Mouse (Mus musculus): ENCODE measurements around the gene Uba7.

Uba7 gene

DNA sequence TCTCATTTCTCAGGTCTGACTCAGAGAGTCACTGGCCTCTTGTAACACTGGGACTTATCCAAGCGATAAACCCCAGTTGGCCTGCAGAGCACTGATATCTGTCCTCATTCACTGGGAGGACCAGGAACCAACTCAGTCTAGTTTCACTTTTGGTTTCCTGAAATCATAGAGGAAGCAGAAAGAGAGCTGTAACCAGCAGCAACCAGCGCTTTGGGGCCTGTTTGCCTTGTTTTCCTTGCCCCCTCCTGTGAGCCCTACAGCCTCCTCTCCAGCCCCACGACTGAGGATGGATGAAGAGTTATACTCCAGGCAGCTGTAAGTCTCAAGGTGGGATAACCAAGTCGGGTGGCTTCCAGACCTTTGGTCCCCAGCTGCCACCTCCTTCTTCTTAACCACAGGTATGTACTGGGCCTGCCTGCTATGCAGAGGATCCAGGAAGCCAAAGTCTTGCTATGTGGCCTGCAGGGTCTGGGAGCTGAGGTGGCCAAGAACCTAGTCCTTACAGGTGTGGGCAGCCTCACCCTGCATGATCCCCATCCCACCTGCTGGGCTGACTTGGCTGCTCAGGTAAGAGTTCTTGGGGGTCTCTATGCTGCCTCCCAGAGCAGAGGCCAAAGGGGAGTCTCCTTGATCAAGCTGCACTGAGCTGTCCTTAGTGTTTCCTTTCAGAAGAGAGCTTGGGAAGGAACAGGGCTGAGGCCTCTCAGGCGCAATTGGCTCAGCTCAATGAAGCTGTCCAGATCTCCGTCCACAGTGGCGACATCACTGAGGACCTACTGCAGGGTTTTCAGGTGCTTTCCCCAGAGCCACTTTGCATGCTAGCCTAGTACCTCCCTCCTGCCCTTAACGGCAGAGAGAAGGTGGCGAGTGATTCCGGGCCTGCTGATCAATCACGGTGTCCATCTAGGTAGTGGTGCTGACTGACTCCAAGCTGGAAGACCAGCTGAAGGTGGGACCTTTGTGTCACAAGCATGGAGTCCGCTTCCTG is at the start of gene Uba7:
Uba7 (plus strand) TSS at position 107 of the 988 bp plus-strand sequence.
- DNase-seq (ENCODE audit: low read depth, low spot score), result peak; percentile 82

DNA sequence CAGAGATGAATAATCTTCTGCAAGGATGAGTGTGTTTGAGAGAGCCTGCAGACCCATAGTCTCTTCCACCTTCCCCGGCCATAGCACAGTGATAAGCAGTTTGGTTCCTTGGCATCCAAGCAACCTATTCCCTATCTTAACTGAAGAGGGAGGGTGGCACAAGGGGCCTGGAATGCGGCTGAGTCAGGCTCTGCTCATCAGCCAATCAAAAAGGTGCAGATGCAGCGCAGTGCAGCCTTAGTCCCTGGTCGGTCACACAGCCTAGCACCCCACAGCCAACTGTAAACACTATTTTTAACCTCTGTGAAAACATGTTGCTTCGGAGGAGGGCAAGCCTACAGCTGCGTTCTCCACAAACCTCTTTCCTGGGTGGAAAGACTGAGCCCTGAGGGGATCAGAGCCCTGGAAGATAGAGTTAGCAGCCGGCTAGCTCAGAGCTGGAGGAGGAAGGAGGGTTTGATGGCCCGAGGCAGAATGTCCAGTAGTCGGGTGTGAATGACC is 48.3 kb upstream of the Uba7 start:
- no peak for DNase-seq (ENCODE audit: low read depth, low spot score)

DNA sequence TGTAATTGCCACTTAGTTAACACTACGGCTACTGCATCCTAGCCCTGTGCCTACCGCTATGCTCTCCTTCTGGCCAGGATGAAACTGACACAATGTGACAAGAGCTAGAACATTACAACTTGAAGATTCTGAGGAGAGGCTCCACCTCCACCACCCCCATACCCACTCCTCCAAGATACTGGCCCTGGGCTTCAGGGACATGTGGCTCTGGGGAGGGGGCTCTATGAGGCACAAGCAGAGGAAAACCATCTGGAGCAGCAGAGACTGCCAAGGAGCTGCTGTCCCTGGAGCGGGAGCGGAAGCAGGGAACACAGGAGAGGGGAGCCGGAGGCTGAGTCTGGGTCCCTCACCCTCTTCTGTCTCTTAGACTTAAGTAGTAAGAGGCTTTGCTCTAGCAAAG is 47.6 kb upstream of the Uba7 start:
- DNase-seq (ENCODE audit: low read depth, low spot score), result no peak

DNA sequence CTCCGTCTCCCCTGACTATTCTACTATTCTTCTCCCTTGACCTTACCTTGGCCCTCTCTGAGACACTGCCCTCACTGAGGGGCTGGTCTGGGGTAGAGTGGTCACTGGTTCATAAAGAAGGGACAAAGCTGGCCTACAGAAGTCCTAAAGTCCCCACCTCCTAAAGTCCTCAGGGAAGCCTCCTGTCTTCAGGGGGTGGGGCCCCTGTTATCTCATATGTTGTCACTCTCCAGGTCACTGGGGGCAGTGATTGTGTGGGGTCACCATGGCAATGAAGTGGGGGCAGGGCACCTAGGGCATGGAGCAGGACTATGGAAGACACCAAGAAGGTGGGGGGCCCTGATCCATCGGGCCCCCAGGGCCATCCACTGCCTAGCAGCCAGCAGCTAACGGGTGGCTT is 47.1 kb upstream of the Uba7 start, which contains the start of gene Actl11:
Actl11 (plus strand) TSS at position 301 of the 400 bp plus-strand sequence.
- DNase-seq (ENCODE audit: low read depth, low spot score), result no peak

DNA sequence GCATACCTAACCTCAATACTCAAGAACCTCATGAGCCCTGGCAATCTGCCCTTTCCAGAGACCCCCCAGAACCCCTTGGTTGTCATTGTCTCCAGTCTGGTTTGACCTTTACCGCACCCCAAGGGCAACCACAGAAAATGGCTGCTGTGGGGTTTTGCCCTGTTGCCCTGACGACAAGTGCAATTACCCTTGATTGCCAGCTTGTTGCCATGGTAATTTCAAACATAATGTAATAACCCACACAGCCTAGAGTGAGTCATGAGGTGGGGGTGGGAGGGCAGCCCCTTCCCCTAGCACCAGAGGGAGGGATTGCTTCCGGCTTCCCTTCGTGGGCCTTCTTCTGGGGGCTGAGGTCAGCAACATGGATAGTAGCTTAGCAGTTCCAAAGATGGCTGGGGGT is 43.1 kb upstream of the Uba7 start:
- DNase-seq (ENCODE audit: low read depth, low spot score), result no peak

DNA sequence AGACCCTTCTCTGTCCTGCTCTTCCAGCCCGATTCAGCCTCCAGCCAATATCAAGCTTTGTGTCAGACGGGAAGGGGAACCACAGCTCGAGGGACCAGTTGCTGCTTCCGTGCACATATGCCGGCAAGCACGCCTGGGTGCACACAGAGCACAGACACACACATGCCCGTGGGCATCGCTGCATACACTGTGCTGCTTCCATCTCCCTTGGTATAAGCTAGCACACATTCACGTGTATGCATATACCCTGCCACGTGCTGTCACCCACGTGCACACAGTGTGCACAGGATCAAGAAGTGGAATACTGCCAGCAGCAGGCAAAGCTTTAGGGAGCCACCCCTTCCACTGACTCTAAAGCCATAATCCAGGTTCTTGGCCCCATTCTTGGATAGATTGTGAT is 41.2 kb upstream of the Uba7 start:
- DNase-seq (ENCODE audit: low read depth, low spot score), result no peak

DNA sequence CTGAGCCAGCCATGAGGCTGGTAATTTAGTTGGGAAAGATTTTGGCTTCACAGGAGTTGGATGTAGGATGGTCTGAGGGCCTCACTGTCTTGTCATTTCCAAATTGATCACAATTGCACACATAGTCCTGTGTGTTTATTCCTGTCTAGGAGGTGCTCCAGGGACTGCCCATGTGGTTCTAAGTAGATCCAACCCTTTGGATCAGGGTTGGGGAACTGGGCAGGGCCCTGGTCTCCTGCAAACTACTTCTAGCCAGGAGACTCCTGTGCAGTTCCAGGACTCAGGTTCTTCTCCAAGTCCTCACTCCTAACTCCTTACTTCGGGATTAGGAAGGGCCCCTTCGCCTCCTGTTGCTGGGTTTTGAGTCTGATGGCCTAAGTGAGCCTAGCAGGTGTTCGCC is 39.9 kb upstream of the Uba7 start, which contains the start of gene Camkv:
Camkv (plus strand) TSS at position 301 of the 400 bp plus-strand sequence.
- DNase-seq (ENCODE audit: low read depth, low spot score), result no peak

DNA sequence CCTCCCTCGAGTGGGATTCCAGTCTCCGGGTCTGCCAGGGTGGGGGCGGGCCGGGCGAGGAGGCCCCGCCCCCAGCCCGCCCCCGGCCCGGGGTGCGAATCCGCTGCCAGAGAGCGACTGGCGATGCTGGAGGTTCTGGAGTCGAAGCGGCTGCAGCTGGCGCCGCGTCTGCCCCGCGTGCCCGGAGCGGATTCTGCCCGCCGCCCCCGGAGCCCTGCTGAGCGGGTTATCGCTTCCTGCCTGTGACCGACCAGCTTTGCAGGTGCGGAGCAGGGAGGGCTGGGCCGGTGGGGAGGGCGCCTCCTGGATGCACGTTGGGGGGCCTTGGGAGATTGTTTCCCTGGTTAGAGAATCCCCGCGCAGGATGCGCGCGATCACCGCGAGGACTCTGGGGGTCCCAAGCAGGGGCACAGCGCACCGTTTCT is 39.5 kb upstream of the Uba7 start:
- DNase-seq (ENCODE audit: low read depth, low spot score), result peak; percentile 45

DNA sequence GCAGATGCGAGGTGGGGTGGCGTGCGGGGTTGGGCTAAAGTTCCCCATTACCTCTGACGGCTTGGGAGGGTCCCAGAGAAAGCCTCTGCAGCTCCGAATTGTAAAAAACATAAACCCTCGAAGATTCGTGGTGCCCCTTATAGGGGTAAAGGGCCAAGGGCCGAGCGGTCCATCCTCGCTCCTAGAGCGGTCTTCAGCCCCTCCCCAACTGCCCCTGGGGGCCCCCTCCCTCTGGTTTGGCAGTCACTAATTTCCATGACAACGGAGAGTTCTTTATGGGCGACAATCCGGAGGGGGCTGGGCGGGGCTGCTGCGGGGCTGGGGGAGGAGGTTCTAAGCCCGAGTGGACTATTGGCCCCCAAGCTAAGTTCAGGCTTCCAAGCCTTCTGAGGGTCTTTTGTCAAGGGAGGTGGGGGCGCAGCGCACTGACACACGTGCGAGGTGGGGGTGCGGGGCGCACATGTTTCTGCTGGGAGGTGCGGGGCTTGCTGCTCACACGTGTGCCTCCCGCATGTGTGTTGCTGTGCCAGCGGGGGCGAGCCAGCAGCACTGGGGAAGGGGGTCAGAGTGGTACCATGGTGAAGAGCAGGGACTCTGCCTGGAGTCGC is 39.0 kb upstream of the Uba7 start:
- DNase-seq (ENCODE audit: low read depth, low spot score), result no peak

DNA sequence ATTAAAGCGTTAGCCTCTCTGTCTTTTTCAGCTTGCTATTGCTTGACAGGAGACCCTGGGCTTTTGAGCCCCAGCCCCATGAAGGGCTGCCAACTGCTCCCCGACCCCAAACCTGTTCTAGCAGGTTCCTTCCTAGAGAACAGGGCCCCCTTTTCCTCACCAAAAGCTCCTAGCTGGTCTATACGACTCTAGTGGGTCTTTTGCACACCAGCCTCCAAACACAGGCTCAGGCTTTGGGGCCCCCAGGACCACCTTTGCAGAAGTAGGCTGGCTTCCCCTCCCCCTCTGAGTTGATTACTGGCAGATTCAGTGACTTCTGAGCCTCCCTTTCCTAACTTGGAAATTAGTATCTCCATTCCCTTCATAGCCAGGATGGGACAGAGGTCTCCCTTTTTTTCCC is 38.5 kb upstream of the Uba7 start:
- no peak for DNase-seq (ENCODE audit: low read depth, low spot score)

DNA sequence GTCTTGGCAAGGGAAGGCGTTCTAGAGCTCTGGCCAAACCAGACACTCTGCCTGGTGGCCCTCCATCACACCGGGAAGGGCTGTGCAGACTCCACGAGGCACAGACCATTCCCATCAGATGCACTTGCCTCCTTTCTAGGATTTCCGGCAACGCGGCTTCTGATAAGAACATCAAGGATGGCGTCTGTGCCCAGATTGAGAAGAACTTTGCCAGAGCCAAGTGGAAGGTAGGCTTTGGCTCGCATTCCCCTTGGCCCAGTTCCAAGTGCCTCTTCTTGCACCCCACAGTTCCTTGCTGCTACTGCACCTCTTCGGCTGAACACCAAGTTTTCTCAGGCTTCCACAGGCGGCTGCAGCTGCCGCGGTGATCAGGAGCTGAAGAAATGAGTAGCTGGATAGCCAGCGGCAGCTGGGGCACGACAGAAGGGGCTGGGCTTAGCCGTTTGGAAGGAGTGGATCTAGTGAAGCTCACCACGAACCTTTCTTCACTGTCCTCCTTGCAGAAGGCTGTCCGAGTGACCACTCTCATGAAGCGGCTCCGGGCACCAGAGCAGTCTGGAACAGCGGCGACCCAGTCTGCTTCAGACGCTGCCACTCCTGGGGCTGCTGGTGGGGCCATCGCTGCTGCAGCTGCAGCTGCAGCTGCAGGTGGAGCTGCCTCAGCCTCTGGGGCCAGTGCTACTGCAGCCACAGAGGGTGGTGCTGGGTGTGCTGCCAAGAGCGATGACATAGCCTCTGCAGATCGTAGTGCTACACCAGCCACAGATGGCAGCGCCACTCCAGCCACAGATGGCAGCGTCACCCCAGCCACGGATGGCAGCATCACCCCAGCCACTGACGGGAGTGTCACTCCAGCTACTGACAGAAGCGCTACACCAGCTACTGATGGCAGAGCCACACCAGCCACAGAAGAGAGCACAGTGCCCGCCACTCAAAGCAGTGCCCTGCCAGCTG is 27.8 kb upstream of the Uba7 start:
- DNase-seq (ENCODE audit: low read depth, low spot score), result no peak

DNA sequence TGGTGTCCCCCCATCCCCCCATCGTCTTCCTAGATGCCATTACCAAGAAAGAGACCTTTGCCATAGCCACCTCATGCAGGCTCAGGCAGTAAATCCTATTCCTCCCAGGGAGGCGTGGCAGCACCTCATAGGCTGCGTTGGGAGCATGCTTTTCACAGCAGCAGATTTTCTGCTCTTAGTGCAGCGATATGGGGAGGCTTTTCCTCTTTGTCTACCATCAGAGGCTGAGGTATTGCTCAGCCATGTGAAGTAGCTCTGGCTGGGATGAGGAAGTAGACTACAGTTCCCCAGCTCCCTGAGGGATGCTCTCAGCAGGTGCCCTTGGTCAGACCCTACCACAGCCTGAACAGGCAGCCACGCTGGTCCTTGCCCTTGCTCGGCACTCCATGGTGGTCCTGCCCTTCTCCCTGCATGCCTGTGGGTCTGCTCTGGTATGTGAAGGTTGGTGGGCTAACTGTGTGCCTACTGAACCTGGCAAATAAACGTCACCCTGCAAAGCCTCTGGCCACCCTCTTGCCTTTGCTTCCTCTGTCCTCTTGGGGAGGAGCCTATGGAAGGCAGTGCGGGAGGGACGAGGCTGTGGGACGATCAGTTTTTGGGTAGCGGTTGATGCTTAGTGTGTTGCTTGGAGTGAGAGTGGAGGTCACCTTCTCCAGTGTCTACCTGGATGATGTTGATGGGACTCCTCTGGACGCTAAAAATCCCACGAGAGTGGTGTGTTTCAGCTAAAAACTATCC is 26.0 kb upstream of the Uba7 start:
- DNase-seq (ENCODE audit: low read depth, low spot score), result no peak

DNA sequence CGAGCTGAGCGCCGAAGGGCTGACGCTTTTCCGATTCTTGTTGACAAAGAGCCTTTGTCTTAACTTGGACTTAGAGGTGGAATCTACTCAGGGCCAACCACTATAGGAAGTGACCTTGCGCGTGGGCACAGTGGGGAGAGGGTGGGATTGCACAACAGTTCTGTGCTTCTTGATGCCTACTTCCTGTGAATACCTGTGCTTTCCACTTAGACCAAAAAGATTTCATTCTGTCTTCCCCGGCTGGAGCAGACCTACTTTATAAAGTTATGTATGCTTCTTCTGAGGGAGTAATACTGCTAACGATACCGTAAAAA is 25.4 kb upstream of the Uba7 start, which contains the start of gene Traip:
Traip (plus strand) TSS at position 215 of the 314 bp plus-strand sequence.
- no peak for DNase-seq (ENCODE audit: low read depth, low spot score)

DNA sequence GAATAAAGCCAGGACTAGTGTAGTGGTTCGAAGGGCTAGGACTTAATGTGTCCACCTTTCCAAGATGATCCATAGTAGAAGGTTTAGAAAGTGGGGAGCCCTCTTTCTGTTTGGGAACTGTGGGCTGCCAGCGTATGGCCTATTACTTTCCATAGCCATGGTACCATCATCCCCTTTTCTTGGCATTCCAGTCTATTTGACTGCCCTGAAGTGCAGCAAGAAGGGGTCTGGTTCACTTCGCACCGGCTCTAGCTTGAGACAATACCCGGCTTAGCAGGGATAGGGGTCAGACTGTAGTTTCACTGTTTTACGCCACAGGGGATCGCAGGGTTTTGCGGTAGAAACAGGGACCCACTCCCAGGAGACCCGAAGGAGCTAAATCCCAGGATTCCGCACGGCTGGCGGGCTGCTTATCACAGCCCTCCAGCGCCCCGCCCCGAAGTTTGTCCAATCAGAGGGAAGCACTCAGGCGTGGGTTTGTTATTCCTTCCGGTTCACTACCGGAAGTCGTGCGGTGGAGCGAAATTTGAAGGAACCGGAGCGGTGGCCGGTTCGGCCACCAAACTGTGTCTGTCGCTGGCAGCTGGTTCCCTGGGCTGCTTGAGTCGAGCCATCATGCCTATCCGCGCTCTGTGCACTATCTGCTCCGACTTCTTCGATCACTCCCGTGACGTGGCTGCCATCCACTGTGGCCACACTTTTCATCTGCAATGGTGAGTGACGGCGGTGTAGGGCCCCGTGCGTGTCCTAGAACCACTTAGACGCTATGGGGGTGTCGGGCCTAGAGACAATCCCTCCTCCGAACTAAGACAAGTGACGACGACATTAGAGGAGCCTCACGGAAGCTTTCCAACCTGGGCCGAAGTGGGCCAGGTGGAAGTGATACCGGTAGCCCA is 24.6 kb upstream of the Uba7 start:
- DNase-seq (ENCODE audit: low read depth, low spot score), result peak; percentile 88

DNA sequence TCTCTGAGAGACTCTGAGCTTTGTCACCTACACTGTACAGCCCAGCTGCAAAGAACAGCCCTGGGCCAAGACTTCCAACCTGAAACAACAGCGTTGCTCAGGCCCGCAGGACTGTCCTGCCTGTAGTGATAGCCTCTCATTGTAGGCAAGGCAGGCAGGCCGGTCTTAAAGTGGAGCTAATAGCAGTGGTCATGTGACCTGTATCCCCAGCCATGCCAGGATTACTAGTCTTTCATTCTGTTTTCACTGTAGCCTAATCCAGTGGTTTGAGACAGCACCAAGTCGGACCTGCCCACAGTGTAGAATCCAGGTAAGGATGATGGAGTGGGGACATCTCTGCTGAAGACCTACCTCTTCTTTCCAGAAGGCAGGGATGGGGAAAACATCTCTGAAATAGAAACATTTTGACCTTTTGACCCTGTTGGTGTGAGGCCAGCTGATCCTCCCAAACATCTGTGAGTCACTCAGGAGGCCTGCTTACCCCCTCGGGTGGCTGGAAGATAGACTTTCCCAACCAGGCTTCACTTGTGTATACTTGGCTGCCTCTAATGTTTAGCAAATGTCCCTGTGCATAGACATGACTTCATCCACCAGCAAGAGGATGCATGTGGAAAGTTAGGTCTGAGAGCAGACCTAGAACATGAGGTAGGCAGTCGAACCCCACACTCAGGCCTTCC is 19.6 kb upstream of the Uba7 start:
- no peak for DNase-seq (ENCODE audit: low read depth, low spot score)

DNA sequence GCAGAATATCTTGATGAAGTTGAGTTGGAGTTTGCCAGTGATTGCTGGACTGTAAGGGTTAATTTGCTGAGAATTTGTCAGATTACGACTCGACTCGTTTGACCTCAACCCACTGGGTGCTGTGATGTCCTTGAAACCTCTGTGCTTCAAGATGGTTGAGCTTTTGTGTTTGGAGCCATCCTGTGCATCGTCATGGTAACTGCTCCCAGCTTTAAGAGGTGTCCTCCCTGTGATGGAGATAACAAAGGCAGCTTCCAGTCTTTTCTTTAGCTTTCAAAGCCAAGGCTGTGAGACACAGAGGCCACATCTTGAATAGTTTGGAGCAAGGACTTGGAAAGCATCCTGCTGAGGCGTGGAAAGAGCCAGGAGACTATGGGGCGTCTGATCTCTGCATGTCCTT is 18.2 kb upstream of the Uba7 start:
- DNase-seq (ENCODE audit: low read depth, low spot score), result no peak

DNA sequence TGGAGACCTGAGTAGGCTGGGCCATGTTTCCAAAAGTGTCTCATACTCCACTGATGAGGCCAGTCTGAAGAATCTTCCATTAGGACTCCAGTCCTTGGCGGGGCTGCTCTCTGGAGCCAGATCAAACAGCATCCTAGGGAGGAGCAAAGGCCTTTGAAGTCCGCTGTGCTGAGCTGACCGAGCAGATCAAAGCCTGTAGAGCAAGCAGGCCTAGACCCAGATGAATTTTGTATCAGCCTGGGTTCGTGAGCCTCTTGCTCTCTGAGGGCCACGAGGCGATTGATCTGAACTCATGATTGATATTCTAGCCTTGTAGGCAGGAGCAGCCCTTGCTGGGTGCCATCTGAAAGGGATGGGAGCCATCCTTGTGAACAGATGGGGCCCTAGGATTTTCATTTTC is 15.4 kb upstream of the Uba7 start:
- DNase-seq (ENCODE audit: low read depth, low spot score), result no peak

DNA sequence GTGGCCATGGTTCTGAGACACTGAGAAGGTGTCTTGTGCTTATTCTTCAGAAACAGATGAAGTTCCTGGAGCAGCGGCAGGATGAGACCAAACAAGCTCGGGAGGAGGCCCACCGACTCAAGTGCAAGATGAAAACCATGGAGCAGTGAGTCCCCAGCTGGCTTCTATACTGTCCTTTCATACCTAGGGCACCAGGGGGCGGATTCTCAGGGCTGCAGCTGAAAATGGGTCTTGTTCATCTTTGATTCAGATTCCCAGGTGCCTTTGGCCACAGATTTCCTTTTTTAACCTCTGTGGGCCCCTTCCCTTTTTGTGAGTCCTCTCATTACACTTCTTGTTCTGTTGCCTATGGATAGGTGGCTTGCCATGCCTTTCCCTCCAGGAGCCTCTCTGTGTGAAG is 14.4 kb upstream of the Uba7 start:
- peak; percentile 22 for DNase-seq (ENCODE audit: low read depth, low spot score)

DNA sequence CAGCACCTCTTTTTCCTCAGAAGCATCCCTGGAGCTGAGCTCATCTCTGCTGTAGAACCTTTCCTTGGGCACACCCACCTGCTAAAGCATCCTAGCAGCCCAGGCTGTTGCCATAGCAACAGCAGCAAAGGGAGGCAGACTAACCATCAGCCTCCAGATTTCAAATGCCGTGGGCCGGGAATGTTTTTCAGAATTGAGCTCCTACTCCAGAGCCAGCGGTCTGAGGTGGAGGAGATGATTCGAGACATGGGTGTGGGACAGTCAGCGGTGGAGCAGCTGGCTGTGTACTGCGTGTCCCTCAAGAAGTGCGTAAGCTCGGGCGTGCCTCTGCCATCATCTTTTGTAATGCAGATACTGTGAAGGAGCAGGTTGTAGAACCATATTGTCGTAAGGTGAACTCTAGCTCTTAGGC is 13.9 kb upstream of the Uba7 start:
- DNase-seq (ENCODE audit: low read depth, low spot score), result no peak

Measured in CD4-positive helper T cell, adult 2 months (primary cell).